Mouse (Mus musculus) layer of hippocampus, adult 11-12 months (tissue): ENCODE results near the gene Lax1.
"Not testable (repeated sequence)": the region's sequence is repeated elsewhere in the genome, so short reads cannot be mapped to it uniquely, and the experiment has no call there.

Source experiments
- DNase-seq: peaks from one replicate; pipeline ENCODE4 v3.0.0; 2022; ENCODE audit warnings: low spot score

The Lax1 gene

DNA sequence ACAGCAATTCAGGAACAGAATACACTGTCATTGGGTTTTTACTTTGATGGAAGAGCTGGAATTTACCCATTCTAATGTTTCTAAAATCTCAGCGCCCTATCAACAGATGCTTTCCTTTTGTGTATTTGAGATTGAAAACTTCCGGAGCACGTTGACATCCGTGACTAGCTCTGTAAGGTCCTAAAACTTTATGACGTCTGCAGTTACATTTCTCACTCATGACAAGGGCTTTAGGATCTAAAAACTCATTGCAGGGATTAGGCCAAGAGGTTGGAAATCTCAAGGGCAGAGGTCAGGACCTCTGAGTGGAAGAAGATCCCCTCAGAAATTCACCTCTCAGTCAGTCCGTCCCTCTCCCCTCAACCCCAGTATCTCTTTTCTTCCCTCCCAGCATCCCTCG is 1.6 kb downstream of the Lax1 start:
- DNase-seq, result no peak

DNA sequence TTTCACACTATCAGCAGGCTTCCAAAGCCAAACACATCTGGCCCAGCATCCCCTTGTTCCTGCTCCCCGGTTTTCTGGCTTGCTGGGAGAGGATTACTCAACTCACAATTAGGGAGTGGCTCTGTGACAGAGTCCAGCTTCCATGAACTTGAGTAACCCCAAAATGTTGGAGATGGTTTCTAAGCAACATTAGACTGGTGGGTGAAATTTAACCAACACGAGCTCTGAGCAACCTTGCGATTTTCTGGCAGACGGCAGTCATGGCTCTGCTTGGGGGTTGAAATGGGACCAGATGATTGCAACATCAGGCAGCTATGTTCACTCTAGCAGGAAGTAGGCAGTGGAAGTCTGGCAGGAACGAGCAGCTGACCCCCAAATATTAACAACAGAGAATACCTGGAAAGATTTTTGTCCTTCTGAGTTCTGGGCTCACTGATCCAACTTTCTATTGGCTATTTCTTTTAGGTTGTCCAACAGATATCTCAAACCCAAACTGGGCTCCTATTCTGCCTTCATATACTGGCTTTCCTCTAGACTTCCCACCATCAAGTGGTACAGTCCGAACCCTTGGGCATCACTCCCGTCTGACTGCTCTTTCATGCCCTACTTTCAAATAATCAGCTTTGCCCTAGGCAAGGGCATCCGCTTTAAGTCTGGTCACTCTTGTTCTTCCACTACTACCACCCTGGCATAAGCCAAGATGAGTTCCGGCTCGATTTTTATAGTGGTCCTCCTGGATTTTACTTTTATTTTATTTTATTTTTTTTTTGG is 4.0 kb downstream of the Lax1 start:
- peak; percentile 23 for DNase-seq

DNA sequence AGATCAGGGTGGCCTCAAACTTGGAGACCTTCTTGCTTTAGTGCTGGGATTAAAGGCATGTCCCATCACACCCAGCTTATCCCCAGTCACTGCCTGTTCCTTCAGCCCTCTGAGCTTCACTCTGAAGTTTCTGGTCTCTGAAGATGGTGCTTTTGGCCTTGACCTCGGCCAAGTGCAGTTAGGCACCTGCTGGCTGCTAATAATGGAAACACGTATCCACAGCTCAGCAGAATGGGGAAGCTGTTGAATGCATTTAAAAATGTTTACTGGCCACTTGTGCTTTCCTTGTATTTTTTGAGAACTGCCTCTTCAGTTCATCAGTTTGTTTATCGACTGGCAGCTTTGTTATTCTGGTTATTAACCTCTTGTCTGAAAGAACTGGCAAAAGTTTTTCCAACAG is 18.1 kb downstream of the Lax1 start:
- no peak for DNase-seq

DNA sequence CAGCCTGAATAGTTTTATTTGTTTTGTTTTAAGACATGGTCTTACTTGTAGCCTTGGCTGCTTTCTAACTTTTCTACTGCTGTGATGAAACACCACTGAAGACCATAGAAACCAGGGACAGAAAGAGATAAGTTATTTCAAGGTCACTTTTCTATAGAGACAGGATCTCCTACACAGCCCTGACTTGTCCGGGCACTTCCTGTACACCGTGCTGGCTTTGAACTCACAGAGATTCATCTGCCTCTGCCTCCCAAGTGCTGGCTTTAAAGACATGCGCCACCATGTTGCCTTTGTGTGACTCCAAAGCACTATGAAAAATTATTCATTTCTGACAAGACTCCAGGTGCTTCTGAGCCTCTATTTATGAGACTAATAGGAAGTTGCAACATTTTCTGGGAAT is 18.6 kb downstream of the Lax1 start:
- DNase-seq, result no peak

DNA sequence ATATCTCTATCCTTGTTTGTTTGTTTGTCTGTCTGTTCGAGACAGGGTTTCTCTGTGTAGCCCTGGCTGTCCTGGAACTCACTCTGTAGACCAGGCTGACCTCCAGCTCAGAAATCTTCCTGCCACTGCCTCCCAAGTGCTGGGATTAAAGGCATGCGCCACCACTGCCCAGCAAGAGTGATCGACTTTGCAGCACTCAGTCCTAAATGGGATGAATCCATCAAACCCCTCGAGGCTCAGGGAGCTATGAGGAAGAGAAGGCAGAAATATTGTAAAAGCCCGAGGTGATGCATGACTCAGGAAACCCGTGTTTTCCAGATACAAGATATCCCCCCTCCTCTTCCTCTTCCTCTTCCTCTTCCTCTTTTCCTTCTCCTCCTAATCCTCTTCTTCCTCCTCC is 19.1 kb downstream of the Lax1 start:
- DNase-seq, result no peak

DNA sequence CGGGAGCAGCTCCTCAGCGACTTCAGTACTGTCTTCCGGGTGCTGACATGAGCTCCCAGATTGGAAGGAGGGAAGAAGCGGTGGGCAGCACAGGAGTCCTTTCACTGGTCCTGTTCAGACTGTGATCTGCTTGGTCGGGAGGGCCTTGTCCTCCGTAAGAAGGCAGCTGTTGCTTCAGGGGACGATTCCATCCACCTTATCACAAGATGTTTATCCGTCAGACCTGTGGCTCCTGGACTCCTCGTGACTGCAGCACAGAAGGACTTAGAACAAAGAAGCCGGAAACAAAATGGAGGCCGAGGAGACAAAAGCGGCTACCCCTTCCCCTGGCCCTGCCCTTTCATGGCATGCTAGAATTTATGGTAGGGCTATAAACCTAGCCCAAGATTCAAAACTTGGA is 19.7 kb downstream of the Lax1 start:
- DNase-seq, result no peak

DNA sequence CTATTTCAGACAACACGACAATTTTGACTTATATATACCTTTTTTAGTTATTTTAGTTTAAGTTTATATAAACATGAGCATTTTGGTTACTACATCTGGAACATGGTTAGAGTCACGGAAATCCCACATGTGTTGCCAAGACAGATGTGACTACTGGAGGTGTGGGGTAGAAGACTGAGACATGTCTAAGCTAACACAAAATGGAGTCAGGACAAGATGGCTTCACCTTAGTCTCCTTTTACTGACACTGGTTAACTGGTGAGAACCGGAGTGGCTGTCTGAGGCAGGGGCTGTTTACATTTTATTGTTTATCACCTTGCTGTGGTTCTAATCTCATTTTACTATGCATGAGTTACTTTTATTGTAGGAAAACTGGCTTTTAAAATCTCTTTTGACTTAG is 21.3 kb downstream of the Lax1 start:
- no peak for DNase-seq

DNA sequence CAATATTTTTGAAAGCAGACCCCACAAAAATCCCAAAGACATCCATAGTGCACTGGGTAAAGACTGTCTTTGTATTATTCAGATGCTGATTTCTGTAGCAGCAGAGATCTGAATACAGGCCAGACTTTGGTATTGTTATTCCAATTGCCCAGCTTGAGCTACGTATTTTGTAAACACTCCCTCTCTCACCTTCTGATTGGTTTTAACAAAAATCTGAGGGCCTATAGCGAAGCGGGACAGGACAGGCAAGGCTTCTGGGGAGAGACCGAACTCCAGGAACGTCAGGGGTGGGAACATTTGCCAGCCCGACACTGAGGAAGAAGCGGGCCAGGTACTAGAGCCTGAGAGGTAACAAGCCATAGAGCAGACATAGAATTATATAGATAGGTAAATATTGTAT is 22.2 kb downstream of the Lax1 start:
- DNase-seq, result no peak

DNA sequence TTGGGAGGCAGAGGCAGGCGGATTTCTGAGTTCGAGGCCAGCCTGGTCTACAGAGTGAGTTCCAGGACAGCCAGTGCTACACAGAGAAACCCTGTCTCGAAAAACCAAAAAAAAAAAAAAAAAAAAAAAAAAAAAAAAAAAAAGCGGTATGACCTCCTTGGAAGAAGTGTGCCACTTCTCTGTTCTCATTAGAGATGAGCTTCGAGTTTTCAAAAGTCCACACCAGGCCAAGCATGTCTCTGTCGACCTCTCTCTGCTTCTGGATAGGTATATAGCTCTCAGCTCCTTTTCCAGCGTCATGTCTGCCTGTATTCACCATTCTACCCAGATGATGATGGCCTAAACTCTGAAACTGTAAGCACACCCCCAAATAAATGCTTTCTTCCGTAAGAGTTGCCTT is 24.2 kb downstream of the Lax1 start:
- DNase-seq, result not testable (repeated sequence)

DNA sequence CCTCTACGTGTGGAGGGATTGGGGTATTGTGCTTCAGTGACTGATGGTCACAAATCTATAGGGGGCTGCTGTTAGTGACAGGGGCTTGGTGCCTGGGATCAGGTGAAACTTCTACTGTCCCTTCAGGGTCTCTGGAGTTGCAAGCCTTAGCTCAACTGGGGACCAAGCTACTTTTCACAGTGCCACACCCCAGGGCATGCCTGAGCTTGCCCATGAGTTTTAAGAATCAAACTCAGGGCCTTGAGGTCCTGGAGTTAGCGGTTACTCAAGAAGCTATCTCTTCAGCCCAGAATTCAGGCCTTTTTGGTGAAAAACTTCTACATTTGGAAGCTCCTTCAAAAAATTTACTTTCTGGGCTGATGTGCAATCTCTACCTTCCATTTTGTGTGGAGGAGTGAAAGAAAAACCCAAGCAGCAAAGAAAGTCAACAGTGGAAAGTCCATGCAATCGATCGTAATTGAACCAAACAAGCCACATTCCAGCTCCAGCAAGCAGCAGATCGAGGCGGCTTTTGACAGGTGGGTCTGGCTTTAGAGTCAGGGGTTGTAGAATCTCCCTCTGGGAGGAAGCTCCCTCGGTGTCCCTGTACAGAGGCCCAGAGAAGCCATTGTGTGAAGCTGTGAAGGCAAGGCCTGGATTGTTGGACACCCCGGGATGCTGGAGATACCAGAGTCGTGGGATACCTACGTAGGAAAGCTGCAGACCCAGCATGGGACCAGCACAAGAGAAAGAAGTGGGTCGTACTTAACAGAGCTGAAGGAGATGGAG is 25.5 kb downstream of the Lax1 start:
- DNase-seq, result no peak

DNA sequence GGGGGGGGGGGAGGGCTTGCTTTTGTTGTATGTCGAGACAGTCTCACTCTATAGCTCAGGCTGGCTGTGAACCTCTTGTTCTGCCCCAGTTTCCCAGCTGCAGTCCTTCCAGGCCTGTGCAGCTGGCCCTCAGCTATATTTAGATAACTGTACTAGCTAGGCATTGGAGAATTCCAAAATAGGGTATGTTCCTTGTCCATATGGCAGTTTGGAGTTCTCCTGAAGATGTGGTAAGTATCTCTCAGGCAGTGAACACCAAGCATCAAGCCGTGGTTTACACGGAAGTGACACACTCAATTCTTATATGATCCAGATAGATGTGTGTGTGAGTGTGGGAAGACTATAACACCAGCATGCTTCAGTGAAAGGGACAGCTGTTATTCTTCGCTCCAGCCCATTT is 26.5 kb downstream of the Lax1 start:
- no peak for DNase-seq

DNA sequence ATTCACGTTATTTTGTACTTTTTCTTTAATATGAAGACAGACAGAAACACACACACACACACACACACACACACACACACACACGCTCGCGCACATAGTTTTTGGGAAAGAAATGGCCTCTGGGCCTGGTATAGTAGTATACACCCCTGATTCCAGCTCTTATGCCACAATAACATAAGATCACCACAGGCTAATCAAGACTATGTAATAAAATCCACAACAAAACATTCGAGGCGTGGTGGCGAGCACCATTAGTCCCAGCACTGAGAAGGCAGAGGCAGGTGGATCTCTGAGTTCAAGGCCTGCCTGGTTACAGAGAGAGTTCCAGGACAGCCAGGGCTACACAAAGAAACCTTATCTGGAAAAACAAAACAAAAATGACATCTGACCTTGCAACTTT is 27.0 kb downstream of the Lax1 start:
- no peak for DNase-seq

DNA sequence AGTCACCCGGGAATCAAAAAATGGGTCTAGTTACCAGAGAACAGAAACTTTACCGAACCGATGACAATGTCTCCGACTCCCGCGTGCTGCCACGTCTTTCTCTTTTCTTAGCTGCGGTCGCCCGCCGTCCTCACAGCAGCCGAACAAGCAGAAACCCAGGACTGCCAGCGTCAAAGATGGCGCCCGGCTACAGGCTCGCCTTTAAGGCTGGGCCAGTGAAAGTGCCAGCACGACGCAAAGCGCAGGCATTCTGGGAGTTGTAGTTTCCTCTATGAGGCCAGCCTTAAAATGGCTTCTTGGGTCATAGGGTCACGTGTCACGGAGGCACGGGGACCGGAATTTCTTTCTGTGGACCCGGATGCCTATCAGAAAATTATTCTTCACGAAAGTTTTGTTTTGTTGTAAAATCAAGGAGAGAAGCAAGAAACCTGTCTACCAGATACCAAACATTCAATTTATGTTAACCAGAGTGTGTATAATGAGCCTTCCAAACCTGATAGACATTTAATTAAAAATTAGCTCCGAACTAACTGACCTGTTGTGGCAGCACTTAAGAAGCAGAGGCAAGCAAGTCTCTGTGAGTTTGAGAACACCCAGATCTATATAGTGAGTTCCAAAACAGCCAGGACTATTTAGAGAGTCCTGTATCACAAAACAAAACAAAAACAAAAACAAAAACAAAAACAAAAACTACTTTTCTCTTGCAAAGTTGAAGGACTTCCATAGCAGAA is 28.5 kb downstream of the Lax1 start, which contains the start of gene Gm38394:
Gene Gm38394, minus strand, starts transcription at position 116 of the 731 bp plus-strand sequence.
- peak; percentile 95 for DNase-seq

DNA sequence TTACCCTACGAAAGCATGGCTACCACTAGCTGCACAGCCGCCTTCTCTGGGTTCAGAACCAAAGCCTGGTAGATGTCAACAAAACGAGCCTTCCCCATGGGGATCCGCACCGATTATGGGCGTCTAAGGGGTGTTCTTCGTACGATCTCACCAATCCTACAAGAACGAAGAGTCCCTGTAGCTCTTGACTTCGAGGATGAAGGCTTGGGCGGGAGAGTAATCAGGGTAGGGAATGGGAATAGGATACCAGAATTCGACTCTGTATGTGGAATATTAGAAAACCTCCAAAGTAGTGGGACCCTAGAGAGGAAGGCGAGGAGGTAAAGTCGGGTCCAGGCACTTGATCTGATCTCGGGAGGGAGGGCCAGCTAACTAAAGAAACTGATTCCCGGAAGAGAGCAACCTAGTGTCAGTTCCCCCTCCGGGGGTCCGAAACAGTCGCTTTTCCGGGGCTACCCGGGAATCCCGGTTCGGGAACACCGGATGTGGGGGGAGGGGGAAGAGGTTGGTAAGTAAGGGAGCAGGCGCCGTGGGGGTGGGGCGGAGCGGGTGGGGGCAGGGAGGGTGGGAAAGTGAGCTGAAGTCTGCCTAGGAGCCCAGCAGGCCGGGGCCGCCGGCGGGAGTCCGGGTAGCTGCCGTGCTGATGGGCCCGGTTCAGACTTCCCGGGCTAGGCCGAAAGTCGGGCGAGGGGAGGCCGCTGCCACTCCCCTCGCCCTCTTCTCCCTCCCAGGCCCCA is 29.3 kb downstream of the Lax1 start, which contains the start of gene Zbed6:
Gene Zbed6, minus strand, starts transcription at position 420 of the 737 bp plus-strand sequence.
- peak; percentile 70 for DNase-seq

DNA sequence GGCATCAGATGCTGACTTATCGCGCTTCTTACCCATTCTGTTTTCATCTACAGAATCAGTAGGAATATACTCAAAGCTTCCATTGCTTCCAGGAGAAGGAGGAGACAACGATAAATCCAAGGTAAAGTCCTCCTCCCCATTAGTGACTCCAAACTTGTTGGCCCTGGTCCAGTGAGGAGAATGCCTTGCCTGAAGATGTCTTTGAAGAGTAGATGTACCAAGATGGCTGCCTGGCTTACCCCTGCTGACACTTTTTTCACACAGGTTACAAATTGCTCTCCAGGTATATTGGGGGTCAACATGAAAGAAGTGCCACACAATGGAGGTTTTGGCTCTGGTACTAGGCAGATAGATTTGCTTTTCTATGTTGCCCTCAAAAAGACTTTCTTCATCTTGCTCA is 31.0 kb downstream of the Lax1 start:
- no peak for DNase-seq

DNA sequence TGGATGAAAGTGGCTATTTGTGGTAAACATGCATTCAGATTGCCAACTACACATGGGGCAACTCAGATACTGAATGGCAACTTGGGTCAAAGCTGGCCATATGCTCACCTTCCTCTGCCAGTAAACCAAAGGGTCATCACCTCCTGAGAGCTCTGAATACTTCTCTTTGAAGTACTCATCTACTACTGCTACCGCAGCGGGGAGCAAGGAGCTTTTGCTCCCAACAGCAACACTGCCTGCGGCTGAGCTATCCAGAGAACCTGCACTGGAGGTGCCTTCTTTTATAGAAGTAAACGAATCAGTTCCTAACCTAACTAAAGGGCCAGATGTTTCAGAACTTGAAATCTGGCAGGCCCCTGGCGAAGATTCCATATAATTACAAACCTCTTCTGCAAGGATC is 33.1 kb downstream of the Lax1 start:
- no peak for DNase-seq

DNA sequence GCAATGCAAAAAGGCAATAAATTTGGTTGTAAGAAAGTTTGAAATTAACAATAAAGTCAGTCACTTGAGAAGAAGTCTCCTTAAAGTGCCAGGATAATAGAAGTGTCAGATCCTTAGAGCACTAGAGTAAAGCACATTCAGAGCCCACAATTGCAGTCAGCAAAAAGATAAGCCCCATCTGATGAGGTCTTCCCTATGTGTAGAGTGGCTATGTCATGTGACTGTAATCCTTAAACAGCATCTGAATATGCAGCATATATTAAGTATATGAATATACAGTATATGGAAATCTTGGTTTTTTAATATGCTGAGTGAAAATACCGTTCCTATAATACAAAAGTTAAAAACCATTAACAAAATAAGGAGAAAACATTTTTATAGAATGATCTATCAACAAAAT is 36.9 kb downstream of the Lax1 start:
- no peak for DNase-seq

DNA sequence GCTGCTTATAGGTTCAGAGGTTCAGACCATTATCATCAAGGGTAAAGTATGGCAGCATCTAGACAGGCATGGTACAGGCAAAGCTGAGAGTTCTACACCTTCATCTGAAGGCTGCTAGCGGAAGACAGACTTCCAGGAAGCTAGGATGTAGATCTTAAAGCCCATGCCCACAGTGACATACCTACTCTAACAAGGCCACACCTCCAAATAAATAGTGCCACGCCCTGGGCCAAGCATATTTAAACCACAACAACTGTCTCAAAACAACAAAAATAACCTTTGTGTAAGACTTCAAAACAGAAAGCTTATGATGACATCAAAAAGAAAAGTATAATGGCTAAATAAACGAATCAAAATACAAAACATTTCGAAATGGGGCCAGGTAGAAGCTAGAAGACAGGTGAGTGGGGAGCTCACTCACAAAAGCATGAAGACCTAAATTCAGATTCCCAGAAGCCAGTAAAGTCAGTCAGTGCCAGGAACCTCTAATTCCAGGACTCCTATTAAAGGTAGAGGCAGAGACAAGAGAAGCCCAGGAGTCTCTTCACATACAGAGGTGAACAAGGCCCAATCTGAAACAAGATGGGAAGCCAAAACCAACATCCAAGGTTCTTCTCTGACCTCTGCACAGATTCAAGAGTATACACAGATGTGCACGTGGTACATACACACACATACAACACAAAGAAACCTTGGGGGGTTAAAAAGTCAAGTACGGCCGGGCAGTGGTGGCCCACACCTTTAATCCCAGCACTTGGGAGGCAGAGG is 39.4 kb downstream of the Lax1 start:
- no peak for DNase-seq

DNA sequence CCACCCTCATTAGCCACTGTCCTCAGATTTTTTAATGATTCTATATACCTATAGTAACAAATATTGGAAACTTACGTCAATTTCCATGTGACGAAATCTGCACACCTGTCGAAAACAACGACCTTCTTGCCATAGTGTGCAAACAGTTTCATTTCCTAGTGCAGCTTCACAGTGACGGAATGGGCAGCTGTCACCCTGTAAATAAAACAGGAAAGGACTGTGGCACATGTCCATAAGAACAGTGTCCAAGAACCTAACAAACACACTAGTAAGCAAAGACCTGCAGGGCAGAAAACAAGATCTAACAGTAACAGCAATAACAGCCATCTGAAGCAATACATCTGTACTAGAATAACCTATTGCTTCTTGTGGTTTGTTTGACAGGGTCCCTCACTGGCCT is 44.3 kb downstream of the Lax1 start:
- DNase-seq, result no peak

DNA sequence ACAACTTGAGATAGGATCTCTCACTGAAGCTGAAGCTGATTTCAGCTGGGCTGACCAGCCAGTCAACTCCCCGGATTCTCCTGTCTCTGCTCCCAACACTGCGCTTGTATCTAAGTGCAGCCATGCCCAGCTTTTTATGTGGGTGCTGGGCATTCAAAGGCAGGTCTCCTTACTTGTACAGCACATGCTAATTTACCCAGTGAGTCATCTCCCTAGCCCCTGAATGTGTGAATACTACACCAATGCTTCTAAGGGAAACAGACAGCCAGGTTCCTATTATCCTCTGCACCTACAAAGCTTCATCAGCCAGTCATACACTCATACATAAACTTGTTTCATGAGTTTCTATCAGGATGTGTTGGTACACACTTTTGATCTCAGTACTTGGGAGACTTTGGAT is 48.7 kb downstream of the Lax1 start:
- no peak for DNase-seq

DNA sequence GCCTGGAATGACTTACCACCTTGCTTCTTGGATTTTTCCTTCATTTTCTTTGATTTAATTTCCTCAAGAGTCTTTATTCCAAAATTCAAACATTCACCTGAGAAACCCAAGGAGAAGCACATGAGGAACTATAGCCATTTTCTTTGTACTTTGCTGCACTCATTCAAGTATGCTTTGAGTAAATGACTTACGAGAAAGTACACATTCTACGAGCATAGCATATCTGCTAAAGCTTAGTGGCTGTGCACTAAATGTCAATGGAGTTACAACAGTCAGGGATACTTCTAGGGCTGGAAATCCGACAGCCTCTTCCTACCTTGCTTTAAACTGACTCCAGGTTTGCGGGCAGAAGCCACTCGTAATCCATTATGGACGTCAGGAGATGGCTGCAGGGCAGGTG is 51.4 kb downstream of the Lax1 start:
- DNase-seq, result no peak
